Mouse (Mus musculus): Measurements from ENCODE around the gene Kri1.
"Not testable (repeated sequence)": the region's sequence is repeated elsewhere in the genome, so short reads cannot be mapped to it uniquely, and the experiment has no call there.

Kri1 gene

GRCm38 (mm10) chr9:21245113-21245487 lies 42.7 kb downstream of the Kri1 start:
- DNase-seq (ENCODE audit: extremely low read depth, insufficient read length, low spot score): no peak

- no peak for DNase-seq (ENCODE audit: extremely low read depth, insufficient read length, low spot score)
Observed at GRCm38 (mm10) chr9:21244428-21245112, 43.2 kb downstream of the Kri1 start.

- DNase-seq (ENCODE audit: extremely low read depth, insufficient read length, low spot score): no peak
Observed at GRCm38 (mm10) chr9:21243826-21244427, 43.8 kb downstream of the Kri1 start.

- DNase-seq (ENCODE audit: extremely low read depth, insufficient read length, low spot score): no peak
Observed at GRCm38 (mm10) chr9:21241343-21241742, 46.4 kb downstream of the Kri1 start.

GRCm38 (mm10) chr9:21239465-21239848 lies 48.3 kb downstream of the Kri1 start:
- DNase-seq (ENCODE audit: extremely low read depth, insufficient read length, low spot score): no peak

GRCm38 (mm10) chr9:21238733-21239464 lies 48.9 kb downstream of the Kri1 start, which contains the start of gene Keap1:
TSS of gene Keap1 (minus strand) at chr9:21239361.
- DNase-seq (ENCODE audit: extremely low read depth, insufficient read length, low spot score): peak; percentile 79

- DNase-seq (ENCODE audit: extremely low read depth, insufficient read length, low spot score): no peak
Observed at GRCm38 (mm10) chr9:21238004-21238732, 49.6 kb downstream of the Kri1 start.

GRCm38 (mm10) chr9:21237368-21238003 lies 50.3 kb downstream of the Kri1 start:
- DNase-seq (ENCODE audit: extremely low read depth, insufficient read length, low spot score): peak; percentile 74

GRCm38 (mm10) chr9:21236991-21237367 lies 50.8 kb downstream of the Kri1 start:
- DNase-seq (ENCODE audit: extremely low read depth, insufficient read length, low spot score): no peak

GRCm38 (mm10) chr9:21235341-21235740 lies 52.4 kb downstream of the Kri1 start:
- DNase-seq (ENCODE audit: extremely low read depth, insufficient read length, low spot score): no peak

- no peak for DNase-seq (ENCODE audit: extremely low read depth, insufficient read length, low spot score)
Observed at GRCm38 (mm10) chr9:21233805-21234204, 54.0 kb downstream of the Kri1 start.

- no peak for DNase-seq (ENCODE audit: extremely low read depth, insufficient read length, low spot score)
Observed at GRCm38 (mm10) chr9:21233366-21233765, 54.4 kb downstream of the Kri1 start.

GRCm38 (mm10) chr9:21232867-21233266 lies 54.9 kb downstream of the Kri1 start:
- DNase-seq (ENCODE audit: extremely low read depth, insufficient read length, low spot score): no peak

GRCm38 (mm10) chr9:21231551-21231950 lies 56.2 kb downstream of the Kri1 start:
- DNase-seq (ENCODE audit: extremely low read depth, insufficient read length, low spot score): no peak

- DNase-seq (ENCODE audit: extremely low read depth, insufficient read length, low spot score): no peak
Observed at GRCm38 (mm10) chr9:21227342-21227741, 60.4 kb downstream of the Kri1 start.

- DNase-seq (ENCODE audit: extremely low read depth, insufficient read length, low spot score): no peak
Observed at GRCm38 (mm10) chr9:21225415-21225758, 62.4 kb downstream of the Kri1 start.

- DNase-seq (ENCODE audit: extremely low read depth, insufficient read length, low spot score): peak; percentile 73
Observed at GRCm38 (mm10) chr9:21224576-21225414, 63.0 kb downstream of the Kri1 start.

- DNase-seq (ENCODE audit: extremely low read depth, insufficient read length, low spot score): no peak
Observed at GRCm38 (mm10) chr9:21223906-21224305, 63.9 kb downstream of the Kri1 start.

- not testable (repeated sequence) for DNase-seq (ENCODE audit: extremely low read depth, insufficient read length, low spot score)
Observed at GRCm38 (mm10) chr9:21223490-21223889, 64.3 kb downstream of the Kri1 start.
